Mouse (Mus musculus): ENCODE measurements at regions not wholly inside any gene's neighbourhood (a gene's known extent, or its start where the extent isn't known, plus 50 kb on each side); places are given as distances from the start of the nearest gene placed in this dataset.

- TF ChIP-seq CTCF (IDR thresholded peaks at IDR 0.05; ENCODE audit: low read depth) (peak; percentile 63), EP300 (optimal IDR thresholded peaks at IDR 0.05) (no peak)
Observed at GRCm38 (mm10) chrX:21424797-21425196, 59.5 kb upstream of the Agtr2 start.

All from stomach, postnatal 0 days (tissue).